Mouse (Mus musculus) heart, embryonic 11.5 days (tissue): ENCODE measurements around the gene Sipa1l2. TPM values are rescaled to one million over a fixed set of nuclear protein-coding genes. Genes with fewer than 3 reads are reported as not detected.

Experiments
- ATAC-seq: fragments of 200-750 bp; cut with Nextera tagmentation; replicated peaks from 2 replicates; pipeline ENCODE4 v1.8.0; 2017; ENCODE audit warnings: moderate library complexity; ENCODE audit not compliant: insufficient number of reproducible peaks, low FRiP score, low TSS enrichment
- H3K27ac ChIP-seq: fragments of 300-500 bp; sonication (generic); 2 replicates; pipeline ENCODE4 v1.5.1; 2014; ENCODE audit warnings: mild to moderate bottlenecking, low read depth, low read length
- H3K27me3 ChIP-seq: fragments of 300-500 bp; sonication (generic); 2 replicates; pipeline ENCODE4 v1.6.1; 2014; ENCODE audit warnings: mild to moderate bottlenecking, low read length, mixed read lengths; ENCODE audit not compliant: control insufficient read depth, insufficient read depth
- H3K36me3 ChIP-seq: fragments of 300-500 bp; sonication (generic); 2 replicates; pipeline ENCODE4 v1.6.1; 2014; ENCODE audit warnings: mild to moderate bottlenecking, low read length, moderate library complexity, mixed read lengths; ENCODE audit not compliant: control insufficient read depth, insufficient read depth
- H3K4me1 ChIP-seq: fragments of 300-500 bp; sonication (generic); 2 replicates; pipeline ENCODE4 v1.6.1; 2014; ENCODE audit warnings: low read length; ENCODE audit not compliant: control insufficient read depth, insufficient read depth
- H3K4me2 ChIP-seq: fragments of 300-500 bp; sonication (generic); 2 replicates; pipeline ENCODE4 v1.6.1; 2014; ENCODE audit warnings: mild to moderate bottlenecking, moderate library complexity
- H3K4me3 ChIP-seq: fragments of 300-500 bp; sonication (generic); 2 replicates; pipeline ENCODE4 v1.5.1; 2014; ENCODE audit warnings: low read depth, low read length
- H3K9ac ChIP-seq: fragments of 300-500 bp; sonication (generic); 2 replicates; pipeline ENCODE4 v1.6.1; 2014; ENCODE audit warnings: mild to moderate bottlenecking, low read depth, low read length, moderate library complexity
- H3K9me3 ChIP-seq: fragments of 300-500 bp; sonication (generic); replicated peaks from 2 replicates; pipeline ENCODE4 v1.6.1; 2016; ENCODE audit warnings: low read length; ENCODE audit not compliant: control insufficient read depth
- WGBS: fragments of 180-500 bp; shearing (Covaris S2); extraction: QIAGEN DNeasy Blood & Tissue Kit; methylation state at CpG from one replicate; pipeline ENCODE4 v1.1.7; 2014; ENCODE audit not compliant: insufficient replicate concordance; 5-methylcytosine and 5-hydroxymethylcytosine counted together
- polyA plus RNA-seq: library from polyadenylated mRNA; unstranded; fragments of >200 nt; fragmentation: Nextera tagmentation; extraction: Ambion mirVana; gene quantifications from 2 replicates; pipeline ENCODE4 v1.2.1, GENCODE M21; 2014

Sipa1l2 gene
- polyA plus RNA-seq = 16.8 and 19.4 TPM in 2 replicates

- Histone ChIP-seq H3K9ac (peak within 1 kb of the TSS; percentile 77), H3K4me1 (peaks cover 31% of the 10 kb centered on the region), H3K36me3 (no peaks in the 10 kb centered on the region), H3K27ac (peak within 1 kb of the TSS; percentile 73), H3K4me2 (peak within 1 kb of the TSS; percentile 91), H3K4me3 (peak within 1 kb of the TSS; percentile 61), H3K9me3 (no peaks in the 10 kb centered on the region), H3K27me3 (no peaks in the 10 kb centered on the region)
- ATAC-seq = peak; percentile 93
- WGBS = 1% methylated on average over 96 of the region's 129 CpGs
Measured at GRCm38 (mm10) chr8:125569533-125570365, at the start of gene Sipa1l2. TSS of gene Sipa1l2 (minus strand) at chr8:125569808.

- WGBS = 79% methylated on average over 16 of the region's 16 CpGs
- Histone ChIP-seq H3K9me3 (no peaks in the 10 kb centered on the region), H3K27me3 (no peaks in the 10 kb centered on the region), H3K27ac (no peak overlapping the region), H3K36me3 (no peaks in the 10 kb centered on the region), H3K4me1 (peaks cover 32% of the 10 kb centered on the region), H3K4me2 (no peak overlapping the region), H3K4me3 (no peak overlapping the region), H3K9ac (peak overlapping the region; percentile 19; the same call in 1 of the 2 replicates)
- ATAC-seq = no peak
Measured at GRCm38 (mm10) chr8:125618543-125619335, 49.1 kb upstream of the Sipa1l2 start.

GRCm38 (mm10) chr8:125616935-125617334, 47.3 kb upstream of the Sipa1l2 start:
- Histone ChIP-seq H3K4me1 (peaks cover 32% of the 10 kb centered on the region), H3K27ac (peak overlapping the region; percentile 42), H3K9me3 (no peaks in the 10 kb centered on the region), H3K27me3 (no peaks in the 10 kb centered on the region), H3K4me3 (no peak overlapping the region), H3K9ac (no peak overlapping the region), H3K4me2 (no peak overlapping the region), H3K36me3 (no peaks in the 10 kb centered on the region)
- 27% methylated on average over 5 of the region's 5 CpGs for WGBS
- ATAC-seq = 0 out of 2 replicates have a peak, but pooled peaks have one; percentile 40

GRCm38 (mm10) chr8:125616039-125616438, 46.4 kb upstream of the Sipa1l2 start:
- Histone ChIP-seq H3K36me3 (no peaks in the 10 kb centered on the region), H3K4me3 (no peak overlapping the region), H3K9ac (no peak overlapping the region), H3K4me2 (no peak overlapping the region), H3K27ac (no peak overlapping the region), H3K9me3 (no peaks in the 10 kb centered on the region), H3K4me1 (peaks cover 32% of the 10 kb centered on the region), H3K27me3 (no peaks in the 10 kb centered on the region)
- 82% methylated on average over 3 of the region's 3 CpGs for WGBS
- no peak for ATAC-seq

GRCm38 (mm10) chr8:125613552-125613951, 43.9 kb upstream of the Sipa1l2 start:
- WGBS = 92% methylated on average over 2 of the region's 2 CpGs
- Histone ChIP-seq H3K9me3 (no peaks in the 10 kb centered on the region), H3K27me3 (no peaks in the 10 kb centered on the region), H3K4me3 (no peak overlapping the region), H3K4me1 (peaks cover 13% of the 10 kb centered on the region), H3K27ac (no peak overlapping the region), H3K4me2 (no peak overlapping the region), H3K9ac (no peak overlapping the region), H3K36me3 (no peaks in the 10 kb centered on the region)
- no peak for ATAC-seq

GRCm38 (mm10) chr8:125611799-125612560, 42.4 kb upstream of the Sipa1l2 start:
- Histone ChIP-seq H3K27ac (no peak overlapping the region), H3K4me1 (peaks cover 6% of the 10 kb centered on the region)
- 71% methylated on average over 21 of the region's 21 CpGs for WGBS

DNA sequence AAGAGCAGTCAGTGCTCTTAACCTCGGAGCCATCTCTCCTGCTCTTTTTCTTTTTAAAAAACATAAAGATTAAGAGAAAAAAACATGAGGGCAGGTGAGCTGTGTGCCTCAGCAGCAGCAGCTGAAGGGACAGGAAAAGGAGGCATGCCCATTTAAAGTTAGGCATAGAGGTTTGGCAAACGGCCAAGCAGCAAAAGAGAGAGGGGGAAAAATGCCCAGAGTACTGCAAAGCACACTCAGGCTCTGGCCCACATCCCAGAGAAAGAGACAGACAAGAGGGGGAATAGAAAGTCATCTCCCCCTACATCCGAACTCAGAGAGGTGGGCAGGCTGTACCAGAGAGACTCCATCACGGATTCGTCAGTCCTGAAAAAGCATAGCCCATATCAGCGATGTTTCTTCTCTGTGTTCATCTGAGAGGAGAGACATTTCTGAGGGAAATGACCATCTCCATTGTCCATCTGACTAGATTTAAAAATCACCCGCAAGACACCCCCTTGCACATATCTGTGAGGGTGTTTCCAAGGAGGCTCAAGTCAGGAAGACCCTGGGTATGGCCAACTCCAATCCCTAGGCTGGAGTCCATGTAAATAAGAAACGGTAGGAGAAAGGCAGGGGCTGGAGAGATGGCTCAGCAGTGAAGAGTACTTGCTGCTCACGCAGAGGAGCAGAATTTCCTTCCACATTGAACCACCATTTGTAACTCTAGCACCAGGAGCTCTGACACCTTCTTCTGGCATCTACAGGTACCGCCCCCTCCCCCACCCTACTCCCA, 41.6 kb upstream of the Sipa1l2 start:
- Histone ChIP-seq H3K9ac (no peak overlapping the region), H3K9me3 (no peaks in the 10 kb centered on the region), H3K4me1 (no peaks in the 10 kb centered on the region; the same call in 1 of the 2 replicates), H3K4me2 (no peak overlapping the region), H3K27me3 (no peaks in the 10 kb centered on the region), H3K36me3 (no peaks in the 10 kb centered on the region), H3K4me3 (no peak overlapping the region), H3K27ac (no peak overlapping the region)
- no peak for ATAC-seq
- 83% methylated on average over 10 of the region's 10 CpGs for WGBS

More at GRCm38 (mm10) chr8:125611799-125612560, 42.4 kb upstream of the Sipa1l2 start:
- Histone ChIP-seq H3K9me3 (no peaks in the 10 kb centered on the region), H3K27me3 (no peaks in the 10 kb centered on the region), H3K9ac (no peak overlapping the region), H3K36me3 (no peaks in the 10 kb centered on the region), H3K4me2 (no peak overlapping the region), H3K4me3 (no peak overlapping the region)
- no peak for ATAC-seq
